Mouse (Mus musculus) hindbrain, embryonic 15.5 days (tissue): ENCODE data around the gene Reep6. TPM values are rescaled to one million over a fixed set of nuclear protein-coding genes. Genes with fewer than 3 reads are reported as not detected.
"Not testable (repeated sequence)": the region's sequence is repeated elsewhere in the genome, so short reads cannot be mapped to it uniquely, and the experiment has no call there.

Experiments
- ATAC-seq: fragments of 200-750 bp; cut with Nextera tagmentation; 2 replicates; pipeline ENCODE4 v1.8.0; 2017; ENCODE audit warnings: low read depth, moderate number of reproducible peaks, moderate TSS enrichment; ENCODE audit not compliant: low FRiP score
- H3K27ac ChIP-seq: fragments of 300-500 bp; sonication (generic); replicated peaks from 2 replicates; pipeline ENCODE4 v1.5.1; 2015; ENCODE audit warnings: mild to moderate bottlenecking, inconsistent platforms
- H3K27me3 ChIP-seq: fragments of 300-500 bp; sonication (generic); 2 replicates; pipeline ENCODE4 v1.6.1; 2015; ENCODE audit warnings: control low read depth, inconsistent platforms
- H3K36me3 ChIP-seq: fragments of 300-500 bp; sonication (generic); 2 replicates; pipeline ENCODE4 v1.6.1; 2015; ENCODE audit warnings: control low read depth, inconsistent platforms
- H3K4me1 ChIP-seq: fragments of 300-500 bp; sonication (generic); replicated peaks from 2 replicates; pipeline ENCODE4 v1.6.1; 2015; ENCODE audit warnings: control low read depth, inconsistent platforms
- H3K4me2 ChIP-seq: fragments of 300-500 bp; sonication (generic); 2 replicates; pipeline ENCODE4 v1.6.1; 2015; ENCODE audit warnings: moderate library complexity, mild to moderate bottlenecking, inconsistent platforms
- H3K4me3 ChIP-seq: fragments of 300-500 bp; sonication (generic); 2 replicates; pipeline ENCODE4 v1.5.1; 2015; ENCODE audit warnings: mild to moderate bottlenecking, inconsistent platforms
- H3K9ac ChIP-seq: fragments of 300-500 bp; sonication (generic); 2 replicates; pipeline ENCODE4 v1.6.1; 2015; ENCODE audit warnings: inconsistent platforms
- H3K9me3 ChIP-seq: fragments of 300-500 bp; sonication (generic); 2 replicates; pipeline ENCODE4 v1.6.1; 2016; ENCODE audit warnings: control low read depth, inconsistent platforms
- WGBS: fragments of 180-500 bp; shearing (Covaris S2); methylation state at CpG from one replicate; pipeline ENCODE4 v1.1.7; 2015; 5-methylcytosine and 5-hydroxymethylcytosine counted together
- polyA plus RNA-seq: library from polyadenylated mRNA; unstranded; fragments of >200 nt; fragmentation: Nextera tagmentation; extraction: Ambion mirVana; gene quantifications from 2 replicates; pipeline ENCODE4 v1.2.1, GENCODE M21; 2015

Reep6 gene
- polyA plus RNA-seq, 1 experiment from 2014 or later = 7.1 TPM

DNA sequence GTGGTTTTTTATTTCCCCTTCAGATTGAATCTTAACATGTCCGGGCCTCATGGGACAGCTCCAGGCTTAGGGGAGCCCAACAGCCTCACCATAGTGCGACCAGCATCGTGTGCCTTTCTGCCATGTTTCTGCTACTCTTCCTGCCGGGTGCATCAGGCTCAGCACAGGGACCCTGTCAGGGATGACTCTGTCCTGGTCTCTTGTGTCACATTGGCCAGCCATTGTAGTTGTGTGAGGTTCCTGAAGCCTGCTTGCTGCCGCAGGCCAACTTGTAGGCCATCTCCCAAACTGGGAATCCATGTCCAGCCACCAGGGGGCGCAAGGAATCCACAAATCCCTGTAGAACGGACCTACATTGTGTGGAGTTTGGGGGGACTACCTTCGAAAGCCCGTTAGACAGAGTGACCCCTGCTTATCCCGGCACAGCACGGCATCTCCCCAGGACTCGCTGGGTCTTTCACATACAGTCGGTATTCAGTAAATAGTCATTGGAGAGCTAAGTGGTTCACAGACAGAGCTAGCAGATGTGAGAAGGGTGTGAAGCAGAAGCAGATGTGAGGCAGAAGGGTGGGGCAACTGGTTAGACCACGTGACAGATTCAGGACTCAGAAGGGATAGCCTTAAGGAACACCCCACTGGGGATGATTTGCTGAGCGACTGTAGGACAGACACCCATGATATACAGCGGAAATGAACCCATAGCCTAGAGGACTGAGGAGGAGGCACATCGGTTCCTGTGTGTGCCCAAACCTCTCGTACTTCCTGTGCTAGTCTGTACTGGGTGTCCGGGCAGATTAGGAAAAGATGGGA is 10.4 kb downstream of the Reep6 start:
- Histone ChIP-seq H3K4me1 (peaks cover 22% of the 10 kb centered on the region), H3K27ac (no peak overlapping the region), H3K9me3 (no peaks in the 10 kb centered on the region), H3K36me3 (no peaks in the 10 kb centered on the region), H3K4me2 (peak overlapping the region; percentile 26), H3K27me3 (peaks cover 50% of the 10 kb centered on the region), H3K4me3 (no peak overlapping the region), H3K9ac (no peak overlapping the region)
- no peak for ATAC-seq
- WGBS = 22% methylated on average over 19 of the region's 19 CpGs

DNA sequence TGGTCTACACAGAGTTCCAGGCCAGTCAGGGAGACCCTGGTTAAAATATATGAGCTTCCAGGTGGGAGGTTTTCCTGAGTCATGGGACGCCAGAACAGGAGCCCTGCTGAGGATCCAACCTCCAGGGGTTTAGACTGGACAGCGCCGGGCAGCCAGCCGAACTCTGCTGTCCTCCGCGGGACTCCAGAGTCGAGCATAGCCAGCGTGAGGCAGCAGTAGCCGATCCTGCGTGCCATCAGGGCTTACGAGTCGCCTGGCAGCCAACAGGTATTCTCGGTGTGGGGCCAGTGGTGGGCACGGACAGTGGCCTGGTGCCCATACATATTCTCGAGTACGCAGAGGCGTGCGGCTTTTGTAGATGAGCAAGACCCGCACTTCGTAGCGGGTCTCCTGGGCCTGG is 11.3 kb downstream of the Reep6 start:
- H3K9ac ChIP-seq = no peak overlapping the region
- no peaks in the 10 kb centered on the region for H3K36me3 ChIP-seq
- WGBS = 8% methylated on average over 21 of the region's 21 CpGs
- H3K4me1 ChIP-seq = peaks cover 22% of the 10 kb centered on the region
- H3K4me3 ChIP-seq = no peak overlapping the region
- peaks cover 59% of the 10 kb centered on the region for H3K27me3 ChIP-seq
- no peak overlapping the region for H3K27ac ChIP-seq
- no peak for ATAC-seq
- H3K4me2 ChIP-seq = no peak overlapping the region
- H3K9me3 ChIP-seq = no peaks in the 10 kb centered on the region

- ATAC-seq = no peak
- H3K4me3 ChIP-seq = peak overlapping the region; percentile 32; the same call in 1 of the 2 replicates
- WGBS = 2% methylated on average over 47 of the region's 47 CpGs
These were observed 11.9 kb downstream of the Reep6 start for GRCm38 (mm10) chr10:80341491-80342304.

DNA sequence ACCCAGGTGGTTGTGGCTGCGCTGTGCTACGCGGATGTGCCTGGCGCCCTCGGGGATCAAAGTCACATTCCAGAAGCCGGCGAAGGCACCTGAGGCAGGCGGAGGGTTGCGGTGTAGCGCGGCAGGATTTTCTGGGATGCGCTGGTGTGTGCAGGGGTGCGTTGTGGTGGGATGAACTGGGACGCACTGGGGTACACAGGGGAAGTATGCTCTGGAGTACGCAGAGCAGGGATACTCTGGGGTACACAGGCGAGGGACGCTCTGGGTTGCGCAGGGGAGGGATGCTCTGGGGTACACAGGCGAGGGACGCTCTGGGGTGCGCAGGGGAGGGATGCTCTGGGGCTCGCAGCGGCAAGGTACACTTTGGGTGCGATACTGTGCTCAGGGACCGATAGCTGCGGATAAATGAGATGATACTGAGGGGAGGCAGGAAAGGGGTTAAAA is 12.6 kb downstream of the Reep6 start:
- Histone ChIP-seq H3K9ac (no peak overlapping the region), H3K4me2 (peak overlapping the region; percentile 56), H3K36me3 (no peaks in the 10 kb centered on the region), H3K27ac (no peak overlapping the region), H3K9me3 (no peaks in the 10 kb centered on the region), H3K4me3 (peak overlapping the region; percentile 32), H3K4me1 (peaks cover 24% of the 10 kb centered on the region), H3K27me3 (peaks cover 69% of the 10 kb centered on the region)
- ATAC-seq = peak; percentile 52; the same call in 1 of the 2 replicates
- under 1% methylated on average over 26 of the region's 26 CpGs for WGBS

More at GRCm38 (mm10) chr10:80341491-80342304, 11.9 kb downstream of the Reep6 start:
- H3K27ac ChIP-seq = no peak overlapping the region
- H3K36me3 ChIP-seq = no peaks in the 10 kb centered on the region
- peaks cover 22% of the 10 kb centered on the region for H3K4me1 ChIP-seq
- H3K9ac ChIP-seq = no peak overlapping the region
- H3K4me2 ChIP-seq = peak overlapping the region; percentile 56
- H3K9me3 ChIP-seq = no peaks in the 10 kb centered on the region
- peaks cover 65% of the 10 kb centered on the region for H3K27me3 ChIP-seq

- Histone ChIP-seq H3K36me3 (no peaks in the 10 kb centered on the region), H3K27ac (no peak overlapping the region), H3K4me3 (peak overlapping the region; percentile 32), H3K27me3 (peaks cover 75% of the 10 kb centered on the region), H3K4me1 (peaks cover 30% of the 10 kb centered on the region), H3K9ac (no peak overlapping the region), H3K4me2 (peak overlapping the region; percentile 56), H3K9me3 (no peaks in the 10 kb centered on the region)
- ATAC-seq = peak; percentile 59
- WGBS = 0% methylated on average over 22 of the region's 33 CpGs
These were observed 13.1 kb downstream of the Reep6 start for GRCm38 (mm10) chr10:80342749-80343424.

GRCm38 (mm10) chr10:80343425-80343895 is 13.7 kb downstream of the Reep6 start:
- WGBS = 24% methylated on average over 12 of the region's 13 CpGs
- peak; percentile 21; the same call in 1 of the 2 replicates for ATAC-seq
- Histone ChIP-seq H3K9ac (no peak overlapping the region), H3K4me1 (peaks cover 36% of the 10 kb centered on the region), H3K36me3 (no peaks in the 10 kb centered on the region), H3K4me2 (peak overlapping the region; percentile 56), H3K27me3 (peaks cover 80% of the 10 kb centered on the region), H3K9me3 (no peaks in the 10 kb centered on the region), H3K27ac (no peak overlapping the region), H3K4me3 (peak overlapping the region; percentile 32)

- WGBS = 43% methylated on average over 9 of the region's 9 CpGs
- ATAC-seq = no peak
- peaks cover 41% of the 10 kb centered on the region for H3K4me1 ChIP-seq
These were observed 14.4 kb downstream of the Reep6 start for GRCm38 (mm10) chr10:80344131-80344661.

GRCm38 (mm10) chr10:80345122-80345521 is 15.4 kb downstream of the Reep6 start:
- no peak for ATAC-seq
- Histone ChIP-seq H3K4me2 (no peak overlapping the region), H3K4me3 (no peak overlapping the region), H3K27ac (no peak overlapping the region), H3K9me3 (no peaks in the 10 kb centered on the region), H3K4me1 (peaks cover 41% of the 10 kb centered on the region), H3K9ac (no peak overlapping the region), H3K27me3 (peaks cover 97% of the 10 kb centered on the region), H3K36me3 (no peaks in the 10 kb centered on the region)
- WGBS = 3% methylated on average over 13 of the region's 16 CpGs

More at GRCm38 (mm10) chr10:80344131-80344661, 14.4 kb downstream of the Reep6 start:
- Histone ChIP-seq H3K27me3 (peaks cover 88% of the 10 kb centered on the region), H3K9me3 (no peaks in the 10 kb centered on the region), H3K27ac (no peak overlapping the region), H3K9ac (no peak overlapping the region), H3K36me3 (no peaks in the 10 kb centered on the region), H3K4me3 (no peak overlapping the region), H3K4me2 (no peak overlapping the region)

- not testable (repeated sequence) for H3K4me3 ChIP-seq, H3K36me3 ChIP-seq, H3K4me2 ChIP-seq, H3K9ac ChIP-seq, H3K27ac ChIP-seq, ATAC-seq, H3K9me3 ChIP-seq
- 77% methylated on average over 6 of the region's 6 CpGs for WGBS
- H3K4me1 ChIP-seq = peaks cover 41% of the 10 kb centered on the region
- peaks cover 96% of the 10 kb centered on the region for H3K27me3 ChIP-seq
These were observed 16.2 kb downstream of the Reep6 start for GRCm38 (mm10) chr10:80345929-80346328.

- WGBS = 13% methylated on average over 17 of the region's 17 CpGs
- Histone ChIP-seq H3K36me3 (no peaks in the 10 kb centered on the region), H3K9me3 (no peaks in the 10 kb centered on the region), H3K27me3 (peaks cover 96% of the 10 kb centered on the region), H3K4me1 (peaks cover 31% of the 10 kb centered on the region), H3K27ac (no peak overlapping the region), H3K4me2 (no peak overlapping the region), H3K9ac (no peak overlapping the region), H3K4me3 (no peak overlapping the region)
- no peak for ATAC-seq
These were observed 17.8 kb downstream of the Reep6 start for GRCm38 (mm10) chr10:80347514-80347967.

- WGBS = under 1% methylated on average over 40 of the region's 42 CpGs
- 0 out of 2 replicates have a peak within 1 kb of the TSS, but pooled peaks have one; percentile 9 for H3K4me3 ChIP-seq
- H3K4me2 ChIP-seq = peak within 1 kb of the TSS; percentile 39
- H3K9ac ChIP-seq = no peak within 1 kb of the TSS
- peaks cover 95% of the 10 kb centered on the region for H3K27me3 ChIP-seq
- H3K4me1 ChIP-seq = peaks cover 23% of the 10 kb centered on the region
- H3K27ac ChIP-seq = no peak within 1 kb of the TSS
- ATAC-seq = no peak
- no peaks in the 10 kb centered on the region for H3K36me3 ChIP-seq
- no peaks in the 10 kb centered on the region for H3K9me3 ChIP-seq
These were observed 18.6 kb downstream of the Reep6 start, which contains the start of gene Adamtsl5 for GRCm38 (mm10) chr10:80348244-80348781. Gene Adamtsl5 (minus strand): TSS chr10:80348412.
